Mouse (Mus musculus) intestine, embryonic 15.5 days (tissue): ENCODE data around the gene Gm9837. TPM values are rescaled to one million over a fixed set of nuclear protein-coding genes. Genes with fewer than 3 reads are reported as not detected.

Experiments
- ATAC-seq: fragments of 200-750 bp; cut with Nextera tagmentation; 2 replicates; pipeline ENCODE4 v1.8.0; 2017; ENCODE audit warnings: moderate TSS enrichment, moderate library complexity
- H3K27ac ChIP-seq: fragments of 300-500 bp; sonication (generic); 2 replicates; pipeline ENCODE4 v1.5.1; 2015; ENCODE audit warnings: mild to moderate bottlenecking, inconsistent platforms
- H3K27me3 ChIP-seq: fragments of 300-500 bp; sonication (generic); replicated peaks from 2 replicates; pipeline ENCODE4 v1.6.1; 2015; ENCODE audit warnings: inconsistent platforms
- H3K36me3 ChIP-seq: fragments of 300-500 bp; sonication (generic); 2 replicates; pipeline ENCODE4 v1.6.1; 2015; ENCODE audit warnings: inconsistent platforms
- H3K4me1 ChIP-seq: fragments of 300-500 bp; sonication (generic); replicated peaks from 2 replicates; pipeline ENCODE4 v1.6.1; 2015; ENCODE audit warnings: inconsistent platforms
- H3K4me2 ChIP-seq: fragments of 300-500 bp; sonication (generic); replicated peaks from 2 replicates; pipeline ENCODE4 v1.6.1; 2015; ENCODE audit warnings: mild to moderate bottlenecking, inconsistent platforms
- H3K4me3 ChIP-seq: fragments of 300-500 bp; sonication (generic); replicated peaks from 2 replicates; pipeline ENCODE4 v1.5.1; 2015; ENCODE audit warnings: inconsistent platforms
- H3K9ac ChIP-seq: fragments of 300-500 bp; sonication (generic); 2 replicates; pipeline ENCODE4 v1.6.1; 2015; ENCODE audit warnings: inconsistent platforms
- H3K9me3 ChIP-seq: fragments of 300-500 bp; sonication (generic); 2 replicates; pipeline ENCODE4 v1.6.1; 2016; ENCODE audit warnings: inconsistent platforms
- WGBS: fragments of 180-500 bp; shearing (Covaris S2); methylation state at CpG from one replicate; pipeline ENCODE4 v1.1.7; 2015; 5-methylcytosine and 5-hydroxymethylcytosine counted together
- polyA plus RNA-seq: library from polyadenylated mRNA; unstranded; fragments of >200 nt; fragmentation: Nextera tagmentation; extraction: Ambion mirVana; gene quantifications from 2 replicates; pipeline ENCODE4 v1.2.1, GENCODE M21; 2015

Gene Gm9837
- polyA plus RNA-seq, 1 experiment from 2014 or later = not detected

DNA sequence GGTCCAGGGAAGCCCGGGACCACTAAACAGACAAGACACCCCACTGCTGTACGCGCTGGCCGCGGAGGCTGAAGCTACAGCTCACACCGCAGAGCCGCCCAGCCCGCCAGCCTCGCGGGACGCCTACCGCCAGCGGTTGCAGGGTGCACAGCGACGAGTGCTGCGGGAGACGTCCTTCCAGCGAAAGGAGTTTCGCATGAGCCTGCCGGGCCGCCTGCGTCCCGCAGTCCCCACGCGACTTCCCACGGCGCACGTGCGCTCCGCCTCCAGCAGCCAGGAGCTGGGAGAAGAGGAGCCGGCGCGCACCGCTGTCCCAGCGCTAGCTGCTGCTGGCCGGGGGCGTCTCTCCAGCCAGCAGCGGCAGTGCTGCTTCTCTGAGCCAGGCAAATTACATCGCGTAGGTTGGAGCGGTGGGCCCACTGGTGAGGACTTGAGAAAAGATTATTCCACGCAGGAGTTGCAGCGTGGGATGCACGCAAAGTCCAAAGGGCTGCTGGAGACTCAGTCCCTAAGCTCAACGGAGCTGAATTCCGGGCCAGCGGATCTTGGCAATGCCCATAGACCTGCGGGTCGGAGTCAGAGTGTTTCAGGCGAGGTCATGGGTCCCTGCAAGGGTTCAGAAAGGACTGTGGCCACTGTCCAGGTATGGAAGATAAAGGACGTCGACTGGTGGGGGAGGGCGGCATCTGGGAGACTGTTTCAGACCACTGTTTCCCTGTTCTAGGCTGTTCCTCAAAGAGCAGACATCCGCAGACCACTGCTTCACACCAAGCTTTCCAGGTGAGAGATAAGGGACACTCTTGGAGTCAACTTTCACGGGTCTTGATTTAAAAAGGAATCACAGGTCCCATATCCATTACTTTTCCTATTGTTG is 6.5 kb downstream of the Gm9837 start:
- no peak overlapping the region for H3K27ac ChIP-seq
- peak; percentile 20; the same call in 1 of the 2 replicates for ATAC-seq
- H3K27me3 ChIP-seq = peaks cover 58% of the 10 kb centered on the region
- peak overlapping the region; percentile 97 for H3K4me2 ChIP-seq
- H3K4me1 ChIP-seq = peaks cover 15% of the 10 kb centered on the region
- H3K9me3 ChIP-seq = no peaks in the 10 kb centered on the region
- 7% methylated on average over 55 of the region's 55 CpGs for WGBS
- peak overlapping the region; percentile 48 for H3K4me3 ChIP-seq
- no peaks in the 10 kb centered on the region for H3K36me3 ChIP-seq
- H3K9ac ChIP-seq = peak overlapping the region; percentile 46; the same call in 1 of the 2 replicates

DNA sequence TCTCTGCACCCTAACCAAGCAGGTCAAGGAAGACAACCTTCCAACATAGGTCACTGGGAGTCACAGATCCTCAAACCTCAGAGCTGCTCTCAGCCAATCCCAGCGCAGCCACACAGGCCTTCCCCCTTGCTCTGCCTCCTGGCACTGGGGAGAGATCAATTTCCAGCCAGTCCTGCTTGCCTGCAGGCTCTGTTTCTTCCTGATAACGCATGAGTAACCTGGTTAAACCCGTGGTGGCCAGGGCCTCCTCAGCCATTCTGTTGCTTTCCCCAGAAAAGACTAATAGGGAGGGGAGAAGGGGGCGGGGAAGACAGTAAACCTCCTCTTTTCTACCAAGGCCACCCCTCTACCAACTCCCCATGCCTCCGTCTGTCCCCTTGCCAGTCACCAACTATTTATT is 8.6 kb downstream of the Gm9837 start:
- no peak overlapping the region for H3K4me2 ChIP-seq
- H3K36me3 ChIP-seq = no peaks in the 10 kb centered on the region
- no peak overlapping the region for H3K4me3 ChIP-seq
- H3K9me3 ChIP-seq = no peaks in the 10 kb centered on the region
- H3K27ac ChIP-seq = no peak overlapping the region
- peaks cover 56% of the 10 kb centered on the region for H3K27me3 ChIP-seq
- WGBS = 30% methylated on average over 5 of the region's 5 CpGs
- no peak for ATAC-seq
- H3K4me1 ChIP-seq = peaks cover 18% of the 10 kb centered on the region
- no peak overlapping the region for H3K9ac ChIP-seq

DNA sequence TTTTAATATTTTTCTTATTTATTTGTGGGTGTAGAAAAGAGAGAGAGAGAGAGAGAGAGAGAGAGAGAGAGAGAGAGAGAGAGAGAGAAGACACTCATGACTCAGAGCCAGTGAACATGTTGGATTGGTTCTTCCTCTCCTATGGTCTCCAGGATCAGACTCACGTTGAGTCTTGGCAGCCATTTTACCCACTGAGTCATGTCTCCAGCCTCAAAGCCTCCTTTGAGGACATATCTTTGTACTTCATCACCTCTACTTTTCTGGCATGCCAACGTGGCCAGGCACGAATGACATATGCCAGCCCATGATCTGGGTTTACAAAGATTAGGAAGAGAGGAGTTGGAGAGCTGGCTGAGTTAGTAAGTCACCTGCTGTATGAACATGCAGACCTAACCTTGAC is 10.1 kb downstream of the Gm9837 start:
- no peak overlapping the region for H3K27ac ChIP-seq
- ATAC-seq = no peak
- H3K4me3 ChIP-seq = no peak overlapping the region
- peaks cover 41% of the 10 kb centered on the region for H3K27me3 ChIP-seq
- no peak overlapping the region for H3K4me2 ChIP-seq
- no peaks in the 10 kb centered on the region for H3K9me3 ChIP-seq
- no peak overlapping the region for H3K9ac ChIP-seq
- H3K36me3 ChIP-seq = no peaks in the 10 kb centered on the region
- 83% methylated on average over 3 of the region's 3 CpGs for WGBS
- peaks cover 21% of the 10 kb centered on the region for H3K4me1 ChIP-seq

DNA sequence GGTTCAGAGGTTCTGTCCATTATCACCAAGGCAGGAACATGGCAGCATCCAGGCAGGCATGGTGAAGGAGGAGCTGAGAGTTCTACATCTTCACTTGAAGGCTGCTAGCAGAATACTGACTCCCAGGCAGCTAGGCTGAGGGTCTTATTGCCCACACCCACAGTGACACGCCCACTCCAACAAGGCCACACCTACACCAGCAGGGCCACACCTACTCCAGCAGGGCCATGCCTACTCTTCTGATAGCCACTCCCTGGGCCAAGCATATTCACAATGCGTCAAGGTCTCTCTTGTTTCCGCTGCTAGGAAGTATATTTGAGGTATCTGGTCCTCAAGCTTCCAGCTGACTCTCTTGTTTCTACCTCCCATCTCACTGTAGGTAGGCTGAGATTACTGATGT is 11.3 kb downstream of the Gm9837 start:
- Histone ChIP-seq H3K27ac (no peak overlapping the region), H3K4me1 (peaks cover 20% of the 10 kb centered on the region), H3K4me3 (no peak overlapping the region), H3K27me3 (peaks cover 31% of the 10 kb centered on the region), H3K36me3 (no peaks in the 10 kb centered on the region), H3K9me3 (no peaks in the 10 kb centered on the region), H3K9ac (no peak overlapping the region), H3K4me2 (no peak overlapping the region)
- no peak for ATAC-seq
- WGBS = 68% methylated on average over 3 of the region's 3 CpGs

DNA sequence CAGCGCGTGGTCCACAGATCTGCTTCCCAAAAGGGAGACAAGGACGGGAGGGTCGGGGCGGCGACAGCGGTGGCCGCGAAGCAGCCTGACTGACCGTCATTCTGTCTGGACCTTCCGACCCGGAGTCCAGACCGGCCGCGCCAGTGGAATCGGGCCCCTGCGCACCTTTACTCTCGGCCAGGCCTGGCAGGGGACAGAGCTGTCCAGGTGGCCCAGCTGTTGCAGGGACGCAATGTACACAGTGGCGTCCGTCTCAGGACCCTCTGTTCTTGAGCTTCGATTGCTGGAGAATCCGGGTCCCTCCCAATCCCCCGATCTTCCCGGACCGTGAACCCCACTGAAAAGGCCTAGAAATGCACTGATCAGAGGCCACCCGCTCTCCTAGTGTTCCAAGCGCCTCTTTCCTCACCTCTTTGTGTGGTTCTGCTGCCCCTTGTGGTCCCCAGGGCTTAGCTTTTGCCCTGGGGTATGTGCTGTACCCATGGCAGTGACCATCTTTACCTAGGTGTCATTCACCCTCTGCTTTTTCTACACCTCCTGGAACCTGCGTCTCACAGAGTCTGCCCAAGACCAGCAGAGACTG is 12.8 kb downstream of the Gm9837 start:
- peaks cover 16% of the 10 kb centered on the region for H3K27me3 ChIP-seq
- H3K4me3 ChIP-seq = peak overlapping the region; percentile 48
- peak overlapping the region; percentile 86 for H3K4me2 ChIP-seq
- peak overlapping the region; percentile 55 for H3K9ac ChIP-seq
- H3K27ac ChIP-seq = no peak overlapping the region
- ATAC-seq = peak; percentile 52
- H3K36me3 ChIP-seq = no peaks in the 10 kb centered on the region
- H3K4me1 ChIP-seq = peaks cover 10% of the 10 kb centered on the region; the same call in 1 of the 2 replicates
- WGBS = 9% methylated on average over 29 of the region's 29 CpGs
- H3K9me3 ChIP-seq = no peaks in the 10 kb centered on the region

DNA sequence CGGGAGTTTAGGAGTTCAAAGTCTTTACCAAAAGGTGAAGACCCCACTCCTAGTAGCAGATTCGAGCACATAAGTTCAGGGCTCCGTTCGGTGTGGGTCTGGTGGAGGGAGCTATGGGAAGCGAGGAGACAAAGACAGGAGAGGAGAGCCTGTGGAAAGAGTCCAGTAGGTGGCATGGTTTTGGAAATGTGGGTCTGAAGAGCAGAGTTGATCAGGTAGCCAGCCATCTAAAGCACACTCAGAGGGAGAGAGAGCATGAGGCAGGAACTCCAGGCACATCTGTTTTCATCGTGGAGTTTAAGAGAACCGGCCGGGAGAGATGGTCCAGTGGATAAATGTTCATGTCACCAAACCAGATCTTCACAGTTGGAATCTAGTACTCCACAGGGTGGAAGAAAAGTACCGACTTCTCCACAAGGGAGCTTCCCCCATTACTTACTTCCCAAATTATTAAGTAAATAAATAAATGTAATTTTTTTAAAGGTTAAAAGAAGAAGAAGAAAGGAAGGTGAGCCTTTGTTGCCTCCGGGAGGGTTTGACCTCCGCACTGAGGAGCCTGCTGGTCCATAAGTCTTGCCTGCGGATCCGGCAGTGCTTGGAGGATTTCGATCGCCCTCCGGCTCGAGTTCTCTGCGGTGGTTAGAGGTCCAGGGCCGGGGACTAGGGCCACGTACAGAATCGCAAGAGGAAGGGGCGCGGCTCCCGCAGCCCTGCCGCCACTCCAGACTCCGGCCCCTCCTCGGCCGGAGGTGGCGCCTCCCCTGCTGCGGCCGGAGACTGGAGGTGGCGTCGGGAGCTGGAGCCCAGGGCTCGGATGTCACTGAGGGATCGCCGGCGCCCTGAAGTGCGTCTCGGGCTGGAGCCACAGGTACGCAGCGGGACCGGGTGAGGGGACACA is 13.6 kb downstream of the Gm9837 start, which contains the start of the genes Gm10447 and Shroom1:
Gene Gm10447 (minus strand): TSS at position 637 of the 898 bp plus-strand sequence.
Gene Shroom1 (plus strand): TSS at position 732 of the 898 bp plus-strand sequence.
- H3K27me3 ChIP-seq = peaks cover 9% of the 10 kb centered on the region
- H3K4me3 ChIP-seq = peak within 1 kb of the TSS; percentile 48
- peak within 1 kb of the TSS; percentile 55 for H3K9ac ChIP-seq
- no peak within 1 kb of the TSS for H3K27ac ChIP-seq
- H3K9me3 ChIP-seq = no peaks in the 10 kb centered on the region
- no peaks in the 10 kb centered on the region for H3K36me3 ChIP-seq
- H3K4me2 ChIP-seq = peak within 1 kb of the TSS; percentile 86
- peaks cover 10% of the 10 kb centered on the region; the same call in 1 of the 2 replicates for H3K4me1 ChIP-seq
- WGBS = 5% methylated on average over 41 of the region's 42 CpGs
- ATAC-seq = peak; percentile 86

DNA sequence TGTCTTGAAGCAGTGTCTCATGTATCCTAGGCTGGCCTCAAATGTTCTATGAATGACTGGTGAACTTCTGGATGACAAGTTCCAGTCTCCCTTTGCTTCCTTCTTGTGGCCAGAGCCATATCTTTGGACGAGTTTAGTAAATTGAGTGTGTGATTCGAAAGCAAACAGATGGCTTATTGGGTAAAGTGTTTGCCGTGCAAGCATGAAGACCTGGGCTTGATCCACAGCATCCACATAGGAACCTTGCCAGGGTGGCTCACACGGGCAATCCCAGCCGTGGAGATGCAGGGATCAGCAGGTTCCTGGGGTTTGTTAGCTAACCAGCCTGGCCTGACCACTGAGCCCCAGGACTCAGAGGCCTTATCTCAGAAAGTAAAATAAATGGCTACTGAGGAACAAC is 17.2 kb downstream of the Gm9837 start:
- Histone ChIP-seq H3K9me3 (no peaks in the 10 kb centered on the region), H3K4me2 (no peak overlapping the region), H3K27ac (no peak overlapping the region), H3K4me1 (peaks cover 21% of the 10 kb centered on the region), H3K36me3 (no peaks in the 10 kb centered on the region), H3K4me3 (no peak overlapping the region), H3K9ac (no peak overlapping the region), H3K27me3 (0 out of 2 replicates have a peak, but pooled peaks cover 2% of the 10 kb centered on the region)
- no peak for ATAC-seq
- WGBS = 79% methylated on average over 5 of the region's 5 CpGs

DNA sequence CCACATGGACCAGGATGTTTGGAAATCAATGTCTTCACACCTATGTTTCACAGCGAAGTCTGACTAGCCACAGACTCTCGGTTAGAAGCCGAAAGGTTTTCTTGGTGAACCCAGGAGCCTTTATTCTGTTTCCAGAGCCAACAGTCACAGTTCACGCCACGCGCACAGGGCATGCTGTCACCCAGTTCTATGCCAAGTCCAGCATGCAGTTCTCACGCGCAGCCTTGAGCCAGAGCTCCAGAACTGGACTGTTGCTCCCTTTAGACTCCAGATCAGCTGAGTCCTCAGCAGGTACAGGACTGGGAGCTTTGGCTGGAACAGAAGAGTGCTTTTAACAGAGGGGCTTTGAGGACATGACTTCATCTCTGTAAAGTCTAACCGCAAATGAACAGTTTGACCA is 17.9 kb downstream of the Gm9837 start:
- no peak for ATAC-seq
- H3K36me3 ChIP-seq = no peaks in the 10 kb centered on the region
- H3K9ac ChIP-seq = no peak overlapping the region
- peaks cover 18% of the 10 kb centered on the region for H3K4me1 ChIP-seq
- no peak overlapping the region for H3K4me2 ChIP-seq
- no peak overlapping the region for H3K4me3 ChIP-seq
- no peaks in the 10 kb centered on the region for H3K9me3 ChIP-seq
- WGBS = 97% methylated on average over 9 of the region's 9 CpGs
- H3K27ac ChIP-seq = no peak overlapping the region
- no peaks in the 10 kb centered on the region for H3K27me3 ChIP-seq

DNA sequence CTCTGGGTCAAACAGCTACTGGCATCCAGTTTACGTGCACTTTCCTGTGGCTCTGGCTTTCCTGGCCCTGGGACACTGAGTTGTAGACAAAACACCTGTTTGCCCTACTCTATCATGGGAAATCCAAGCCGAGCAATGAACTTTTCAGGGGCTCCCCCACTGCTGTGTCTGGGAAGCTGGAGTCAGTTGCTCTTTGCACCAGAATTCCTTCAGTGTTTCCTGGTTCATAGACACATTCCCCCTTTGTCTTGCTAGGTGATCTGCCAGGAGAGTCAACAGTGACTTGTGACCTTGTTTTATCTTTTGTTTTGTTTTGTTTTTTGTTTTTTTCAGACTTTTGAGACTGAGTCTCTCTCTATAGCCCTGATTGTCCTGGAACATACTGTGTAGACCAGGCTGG is 18.9 kb downstream of the Gm9837 start:
- Histone ChIP-seq H3K4me2 (no peak overlapping the region), H3K4me1 (peaks cover 12% of the 10 kb centered on the region), H3K9ac (no peak overlapping the region), H3K9me3 (no peaks in the 10 kb centered on the region), H3K4me3 (no peak overlapping the region), H3K27me3 (no peaks in the 10 kb centered on the region), H3K27ac (peak overlapping the region; percentile 67; the same call in 1 of the 2 replicates), H3K36me3 (no peaks in the 10 kb centered on the region)
- peak; percentile 46; the same call in 1 of the 2 replicates for ATAC-seq
- WGBS = 35% methylated on average over 2 of the region's 2 CpGs

DNA sequence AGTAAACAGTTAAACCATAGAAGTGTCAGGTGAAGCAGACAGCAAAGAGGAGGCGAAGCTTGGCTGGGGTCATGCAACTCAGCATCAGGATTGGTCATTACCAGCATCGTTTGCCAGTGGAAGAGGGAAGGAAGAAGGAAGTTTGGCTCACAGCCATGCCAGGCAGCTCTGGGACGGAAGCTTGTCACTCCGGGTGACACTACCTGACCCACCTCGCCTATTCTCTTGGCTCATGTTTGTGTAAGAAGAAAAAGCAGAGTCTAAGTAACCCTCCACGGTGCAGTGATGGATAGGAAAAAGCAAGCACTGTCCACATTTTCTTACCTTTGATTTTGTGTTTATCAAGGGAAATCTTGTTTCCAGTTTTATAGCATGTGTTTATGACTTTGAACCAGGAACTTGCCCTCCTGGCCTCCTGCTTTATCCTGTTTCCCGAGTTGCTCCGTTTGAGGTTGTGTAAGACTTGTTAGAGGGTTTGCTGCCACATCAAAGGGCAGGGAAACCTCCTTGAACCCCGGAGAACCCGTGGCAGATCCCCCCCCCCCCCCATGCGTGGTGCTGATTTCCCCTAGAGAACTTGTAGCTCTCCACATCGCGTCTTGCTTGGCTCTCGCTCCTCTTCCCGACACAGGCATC is 20.1 kb downstream of the Gm9837 start:
- Histone ChIP-seq H3K9ac (no peak overlapping the region), H3K4me2 (0 out of 2 replicates have a peak overlapping the region, but pooled peaks have one; percentile 17), H3K27me3 (no peaks in the 10 kb centered on the region), H3K4me3 (no peak overlapping the region), H3K27ac (peak overlapping the region; percentile 67; the same call in 1 of the 2 replicates), H3K4me1 (peaks cover 11% of the 10 kb centered on the region; the same call in 1 of the 2 replicates), H3K9me3 (no peaks in the 10 kb centered on the region), H3K36me3 (no peaks in the 10 kb centered on the region)
- ATAC-seq = peak; percentile 79
- 30% methylated on average over 15 of the region's 15 CpGs for WGBS

DNA sequence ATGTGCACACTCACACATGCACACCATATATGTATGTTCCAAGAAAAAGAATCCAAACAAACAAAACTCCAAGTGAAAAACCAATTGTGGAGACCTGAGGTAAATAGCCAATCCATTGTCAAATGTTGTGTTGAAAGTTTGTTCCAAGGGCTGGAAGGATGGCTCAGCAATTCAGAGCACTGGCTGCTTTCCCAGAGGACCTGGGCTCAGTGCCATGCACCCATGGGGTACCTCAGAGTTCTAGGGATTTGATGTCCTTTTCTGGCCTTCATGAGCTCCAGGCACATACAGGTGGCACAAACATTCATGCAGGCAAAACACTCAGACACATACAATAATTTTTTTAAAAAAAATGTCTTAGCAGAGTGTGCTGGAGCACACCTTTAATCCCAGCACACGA is 21.8 kb downstream of the Gm9837 start:
- Histone ChIP-seq H3K27ac (no peak overlapping the region), H3K4me1 (peaks cover 11% of the 10 kb centered on the region; the same call in 1 of the 2 replicates), H3K4me3 (no peak overlapping the region), H3K36me3 (no peaks in the 10 kb centered on the region), H3K9me3 (no peaks in the 10 kb centered on the region), H3K27me3 (no peaks in the 10 kb centered on the region), H3K9ac (no peak overlapping the region), H3K4me2 (no peak overlapping the region)
- no peak for ATAC-seq
- WGBS = 81% methylated on average over 1 of the region's 1 CpGs
